Mouse (Mus musculus): ENCODE measurements around the gene Gale.

- TF ChIP-seq CTCF (IDR thresholded peaks at IDR 0.05; ENCODE audit: borderline replicate concordance, insufficient read depth, low read length) (no peak), POLR2A (IDR thresholded peaks at IDR 0.05; ENCODE audit: low read depth, low read length) (no peak)
Observed at GRCm38 (mm10) chr4:135972911-135973811, 9.6 kb downstream of the Gale start.

Data from embryonic fibroblast, embryonic 13.5 days (primary cell).